Mouse (Mus musculus) intestine, embryonic 16.5 days (tissue): ENCODE measurements at regions not wholly inside any gene's neighbourhood (a gene's known extent, or its start where the extent isn't known, plus 50 kb on each side); places are given as distances from the start of the nearest gene placed in this dataset.

Experiments used
- ATAC-seq: fragments of 200-750 bp; cut with Nextera tagmentation; 2 replicates; pipeline ENCODE4 v1.8.0; 2017; ENCODE audit warnings: moderate TSS enrichment, moderate library complexity
- H3K27ac ChIP-seq: fragments of 300-500 bp; sonication (generic); 2 replicates; pipeline ENCODE4 v1.5.1; 2014; ENCODE audit warnings: mild to moderate bottlenecking, low read length
- H3K27me3 ChIP-seq: fragments of 300-500 bp; sonication (generic); replicated peaks from 2 replicates; pipeline ENCODE4 v1.6.1; 2014; ENCODE audit warnings: low read length, control low read depth, mixed read lengths; ENCODE audit not compliant: control insufficient read depth, insufficient read depth
- H3K36me3 ChIP-seq: fragments of 300-500 bp; sonication (generic); 2 replicates; pipeline ENCODE4 v1.6.1; 2014; ENCODE audit warnings: low read length, control low read depth; ENCODE audit not compliant: control insufficient read depth, insufficient read depth
- H3K4me1 ChIP-seq: fragments of 300-500 bp; sonication (generic); 2 replicates; pipeline ENCODE4 v1.6.1; 2014; ENCODE audit warnings: low read length, control low read depth, mixed read lengths; ENCODE audit not compliant: control insufficient read depth, insufficient read depth
- H3K4me2 ChIP-seq: fragments of 300-500 bp; sonication (generic); 2 replicates; pipeline ENCODE4 v1.6.1; 2014; ENCODE audit warnings: low read depth, low read length, control low read depth
- H3K4me3 ChIP-seq: fragments of 300-500 bp; sonication (generic); 2 replicates; pipeline ENCODE4 v1.5.1; 2014; ENCODE audit warnings: mild to moderate bottlenecking, low read length
- H3K9ac ChIP-seq: fragments of 300-500 bp; sonication (generic); 2 replicates; pipeline ENCODE4 v1.6.1; 2014; ENCODE audit warnings: low read depth, low read length
- H3K9me3 ChIP-seq: fragments of 300-500 bp; sonication (generic); 2 replicates; pipeline ENCODE4 v1.6.1; 2016; ENCODE audit warnings: low read length, control low read depth; ENCODE audit not compliant: control insufficient read depth
- WGBS: fragments of 180-500 bp; shearing (Covaris S2); extraction: QIAGEN DNeasy Blood & Tissue Kit; methylation state at CpG from one replicate; pipeline ENCODE4 v1.1.7; 2014; 5-methylcytosine and 5-hydroxymethylcytosine counted together

DNA sequence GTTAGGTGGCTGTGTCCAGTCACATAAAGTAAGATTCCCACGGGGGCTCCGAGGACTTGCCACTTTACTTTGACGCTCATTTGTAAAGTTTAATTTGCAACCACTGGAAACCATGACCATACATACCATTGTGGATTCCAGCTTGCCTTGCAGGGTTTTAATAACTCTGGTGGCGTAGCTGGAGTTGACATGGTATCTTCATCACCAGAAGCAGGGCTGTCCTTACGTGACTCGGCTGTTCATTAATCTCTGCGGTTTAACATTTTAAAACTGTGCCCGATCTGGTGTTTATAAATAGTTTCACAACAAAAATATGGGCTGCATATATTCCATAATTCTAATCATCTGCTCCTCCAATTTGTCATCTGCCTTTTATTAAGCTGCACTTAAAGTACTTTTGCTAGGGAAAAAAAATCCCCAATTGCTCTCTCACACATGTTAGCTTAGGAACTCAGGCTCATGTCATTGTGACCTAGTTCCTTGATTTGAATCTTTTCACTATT is 159.1 kb downstream of the Ndfip2 start:
- Histone ChIP-seq H3K4me2 (no peak overlapping the region), H3K36me3 (no peaks in the 10 kb centered on the region), H3K27ac (no peak overlapping the region), H3K27me3 (no peaks in the 10 kb centered on the region), H3K9ac (no peak overlapping the region), H3K4me1 (no peaks in the 10 kb centered on the region), H3K9me3 (no peaks in the 10 kb centered on the region), H3K4me3 (no peak overlapping the region)
- ATAC-seq: no peak
- 72% methylated on average over 8 of the region's 8 CpGs for WGBS

DNA sequence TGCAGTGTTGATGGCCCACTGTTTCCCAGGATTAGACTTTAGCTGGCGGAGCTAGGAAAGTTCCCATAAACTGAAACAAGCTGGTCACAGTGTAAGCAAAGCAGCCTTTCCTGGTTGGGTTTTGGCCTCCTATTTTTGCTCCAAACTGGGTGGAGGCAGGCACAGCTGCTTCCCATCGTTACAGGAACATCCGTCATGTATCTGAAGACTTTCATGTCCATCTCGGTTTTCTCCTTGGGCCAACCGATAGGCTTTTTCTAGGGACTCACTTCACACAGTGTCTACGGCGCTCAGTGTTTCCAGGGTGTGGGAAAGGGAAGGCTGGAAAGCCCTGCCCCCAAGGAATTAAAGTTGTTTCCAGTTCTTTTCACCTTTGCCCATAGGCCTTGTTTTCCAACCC is 158.6 kb downstream of the Ndfip2 start:
- no peak for ATAC-seq

DNA sequence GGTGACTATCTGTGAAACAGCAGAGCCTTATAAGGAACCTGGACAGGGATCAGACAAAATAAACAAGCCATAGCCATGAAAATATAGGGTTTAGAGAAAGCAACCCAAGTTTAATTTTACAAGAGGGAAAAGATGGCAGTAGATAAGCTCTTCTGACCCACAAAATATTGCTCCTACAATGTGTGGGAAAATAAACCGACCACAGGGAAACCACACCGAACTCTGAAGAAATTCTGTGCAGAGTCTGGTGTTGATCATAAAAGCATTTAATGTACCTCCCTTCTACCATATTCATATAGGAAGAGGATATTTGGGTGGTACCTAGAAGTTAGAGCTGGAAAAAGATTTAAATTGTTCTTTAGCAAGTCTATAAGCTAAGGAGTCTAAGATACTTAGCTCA is 146.3 kb downstream of the Ndfip2 start:
- no peaks in the 10 kb centered on the region for H3K9me3 ChIP-seq
- ATAC-seq: no peak
- H3K36me3 ChIP-seq: no peaks in the 10 kb centered on the region
- H3K27me3 ChIP-seq: no peaks in the 10 kb centered on the region
- H3K4me2 ChIP-seq: no peak overlapping the region
- H3K27ac ChIP-seq: no peak overlapping the region
- 84% methylated on average over 2 of the region's 2 CpGs for WGBS
- H3K4me1 ChIP-seq: no peaks in the 10 kb centered on the region
- H3K4me3 ChIP-seq: no peak overlapping the region
- H3K9ac ChIP-seq: no peak overlapping the region

More for the DNA sequence above, 158.6 kb downstream of the Ndfip2 start:
- no peaks in the 10 kb centered on the region for H3K4me1 ChIP-seq
- H3K36me3 ChIP-seq: no peaks in the 10 kb centered on the region
- no peak overlapping the region for H3K9ac ChIP-seq
- no peaks in the 10 kb centered on the region for H3K27me3 ChIP-seq
- H3K9me3 ChIP-seq: no peaks in the 10 kb centered on the region
- H3K4me2 ChIP-seq: no peak overlapping the region
- WGBS: 70% methylated on average over 7 of the region's 7 CpGs
- no peak overlapping the region for H3K4me3 ChIP-seq
- H3K27ac ChIP-seq: peak overlapping the region; percentile 23; the same call in 1 of the 2 replicates

DNA sequence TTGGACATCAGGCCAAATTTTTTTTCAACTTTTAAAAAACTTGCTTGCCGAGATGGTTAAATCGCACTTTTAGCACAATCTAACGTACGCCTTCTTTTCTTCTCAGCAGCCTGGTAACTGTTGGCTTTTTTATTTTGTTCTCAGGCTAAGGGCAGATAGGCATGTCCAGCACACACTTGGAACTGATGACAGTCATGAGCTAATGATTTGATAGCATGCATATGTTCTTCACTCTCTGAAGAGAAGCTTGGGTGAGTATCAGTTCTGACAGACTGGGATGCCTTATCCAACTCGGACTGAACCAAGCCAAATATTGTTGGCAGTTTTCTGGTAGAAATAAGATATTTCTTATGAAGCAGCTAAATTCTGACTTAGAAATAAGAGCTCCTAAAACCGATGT is 145.9 kb downstream of the Ndfip2 start:
- no peaks in the 10 kb centered on the region for H3K36me3 ChIP-seq
- no peak overlapping the region for H3K4me2 ChIP-seq
- no peak overlapping the region for H3K9ac ChIP-seq
- no peaks in the 10 kb centered on the region for H3K9me3 ChIP-seq
- H3K27me3 ChIP-seq: no peaks in the 10 kb centered on the region
- H3K4me3 ChIP-seq: no peak overlapping the region
- no peaks in the 10 kb centered on the region for H3K4me1 ChIP-seq
- 84% methylated on average over 6 of the region's 6 CpGs for WGBS
- H3K27ac ChIP-seq: no peak overlapping the region
- no peak for ATAC-seq

DNA sequence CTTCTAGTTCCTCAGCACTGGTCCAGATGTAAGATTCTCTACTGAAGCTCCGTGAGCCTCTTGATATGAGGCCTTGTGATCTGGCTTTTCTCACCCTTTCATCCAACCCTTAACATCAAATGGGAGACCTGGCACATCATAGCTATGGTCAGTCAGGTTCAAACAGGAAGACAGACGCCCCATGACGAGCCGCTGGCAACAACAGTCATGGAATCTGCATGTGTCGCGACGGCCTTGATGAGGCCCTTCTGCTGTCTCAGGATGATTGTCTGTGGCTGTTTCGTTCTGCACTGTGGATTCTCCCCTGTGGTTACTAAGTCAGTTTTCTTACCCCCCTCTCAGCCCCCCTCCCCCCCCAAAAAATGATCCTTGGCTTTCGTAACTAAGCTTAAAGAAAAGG is 144.9 kb downstream of the Ndfip2 start:
- no peak overlapping the region for H3K4me2 ChIP-seq
- H3K4me3 ChIP-seq: no peak overlapping the region
- H3K27ac ChIP-seq: no peak overlapping the region
- no peak overlapping the region for H3K9ac ChIP-seq
- no peaks in the 10 kb centered on the region for H3K27me3 ChIP-seq
- no peaks in the 10 kb centered on the region for H3K36me3 ChIP-seq
- 76% methylated on average over 9 of the region's 9 CpGs for WGBS
- H3K4me1 ChIP-seq: no peaks in the 10 kb centered on the region
- no peak for ATAC-seq
- H3K9me3 ChIP-seq: no peaks in the 10 kb centered on the region

DNA sequence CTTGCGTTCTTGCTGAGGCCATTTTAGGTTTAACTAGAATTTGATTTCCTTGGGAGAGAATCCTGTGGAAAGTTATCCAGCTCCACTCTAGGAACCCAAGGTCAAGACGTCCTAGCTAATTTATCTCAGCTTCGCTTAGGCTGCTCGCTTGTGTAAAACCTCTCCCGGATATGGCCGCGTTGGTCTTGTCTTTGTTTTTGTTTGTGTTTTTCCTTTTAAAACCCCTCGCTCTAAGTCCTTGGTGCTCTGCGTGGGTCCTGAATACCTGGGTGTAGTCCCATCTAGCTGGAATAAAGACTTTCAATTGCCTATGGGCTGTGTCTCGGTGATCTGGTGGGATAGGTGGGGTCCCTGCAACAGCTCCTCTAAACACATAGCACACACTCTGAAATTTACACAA is 144.2 kb downstream of the Ndfip2 start:
- H3K36me3 ChIP-seq: no peaks in the 10 kb centered on the region
- ATAC-seq: no peak
- no peaks in the 10 kb centered on the region for H3K9me3 ChIP-seq
- H3K27me3 ChIP-seq: no peaks in the 10 kb centered on the region
- H3K4me2 ChIP-seq: no peak overlapping the region
- no peak overlapping the region for H3K27ac ChIP-seq
- 96% methylated on average over 10 of the region's 10 CpGs for WGBS
- no peak overlapping the region for H3K4me3 ChIP-seq
- H3K9ac ChIP-seq: no peak overlapping the region
- H3K4me1 ChIP-seq: no peaks in the 10 kb centered on the region

DNA sequence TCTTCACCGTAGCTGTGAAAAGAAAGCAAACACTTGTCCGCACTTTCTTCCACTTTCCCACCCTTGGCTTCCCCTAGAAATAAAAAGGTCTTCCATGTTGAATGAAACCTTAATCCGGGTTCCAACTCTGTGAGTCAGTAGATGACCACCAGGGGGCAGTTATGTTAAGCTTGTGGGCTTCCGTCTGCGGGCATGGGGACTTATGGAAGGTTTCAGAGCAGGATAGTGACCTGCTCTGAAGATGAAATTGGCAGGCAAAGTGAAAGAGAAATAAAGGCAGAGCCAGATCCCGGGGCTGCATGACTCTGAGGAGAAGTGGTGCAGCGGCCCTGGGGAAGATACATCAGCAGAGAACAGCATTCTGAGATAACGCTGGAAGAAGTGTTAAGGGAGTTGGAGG is 139.1 kb downstream of the Ndfip2 start:
- no peaks in the 10 kb centered on the region for H3K36me3 ChIP-seq
- H3K4me1 ChIP-seq: no peaks in the 10 kb centered on the region
- no peaks in the 10 kb centered on the region for H3K27me3 ChIP-seq
- WGBS: 31% methylated on average over 8 of the region's 8 CpGs
- H3K4me3 ChIP-seq: no peak overlapping the region
- H3K9ac ChIP-seq: no peak overlapping the region
- ATAC-seq: peak; percentile 67; the same call in 1 of the 2 replicates
- H3K4me2 ChIP-seq: 0 out of 2 replicates have a peak overlapping the region, but pooled peaks have one; percentile 13
- H3K27ac ChIP-seq: no peak overlapping the region
- no peaks in the 10 kb centered on the region for H3K9me3 ChIP-seq

DNA sequence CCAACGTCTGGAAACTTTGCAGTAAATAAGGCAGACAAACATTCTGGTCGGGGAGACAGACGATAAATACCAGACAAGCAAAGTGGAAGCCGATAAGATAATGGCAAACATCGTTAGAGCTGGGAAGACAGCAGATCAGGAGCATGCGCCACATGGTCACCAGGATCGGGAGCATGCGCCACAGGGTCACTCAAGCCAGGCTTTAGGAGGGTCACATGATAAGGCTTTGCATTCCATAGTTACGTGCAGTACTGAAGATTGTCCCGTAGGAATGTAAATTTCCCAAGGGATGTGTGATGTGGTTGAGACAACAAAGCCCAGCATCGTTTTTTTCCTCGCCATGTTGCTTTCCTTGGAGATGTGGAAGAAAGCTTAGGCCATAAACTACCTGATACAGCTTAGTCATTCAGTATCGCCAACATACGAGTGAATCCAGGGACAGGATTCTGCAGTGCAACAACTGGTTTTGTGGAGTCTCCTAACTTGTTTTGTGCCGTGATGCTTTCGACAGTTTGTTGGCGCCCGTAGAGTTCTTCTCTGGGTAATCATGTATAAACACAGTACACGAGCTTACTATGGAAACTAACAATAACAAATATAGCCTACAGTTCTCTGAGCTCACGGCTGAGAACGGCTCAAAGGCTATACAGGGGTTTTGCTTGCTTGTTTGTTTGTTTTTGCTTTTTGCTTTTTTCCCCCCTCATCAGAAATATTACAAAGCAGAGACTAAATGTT is 133.9 kb downstream of the Ndfip2 start:
- WGBS: 64% methylated on average over 21 of the region's 21 CpGs
- H3K9me3 ChIP-seq: no peaks in the 10 kb centered on the region
- H3K4me1 ChIP-seq: no peaks in the 10 kb centered on the region
- no peak overlapping the region for H3K9ac ChIP-seq
- no peak overlapping the region for H3K4me2 ChIP-seq
- no peak overlapping the region for H3K27ac ChIP-seq
- H3K27me3 ChIP-seq: no peaks in the 10 kb centered on the region
- no peak overlapping the region for H3K4me3 ChIP-seq
- ATAC-seq: no peak
- no peaks in the 10 kb centered on the region for H3K36me3 ChIP-seq

DNA sequence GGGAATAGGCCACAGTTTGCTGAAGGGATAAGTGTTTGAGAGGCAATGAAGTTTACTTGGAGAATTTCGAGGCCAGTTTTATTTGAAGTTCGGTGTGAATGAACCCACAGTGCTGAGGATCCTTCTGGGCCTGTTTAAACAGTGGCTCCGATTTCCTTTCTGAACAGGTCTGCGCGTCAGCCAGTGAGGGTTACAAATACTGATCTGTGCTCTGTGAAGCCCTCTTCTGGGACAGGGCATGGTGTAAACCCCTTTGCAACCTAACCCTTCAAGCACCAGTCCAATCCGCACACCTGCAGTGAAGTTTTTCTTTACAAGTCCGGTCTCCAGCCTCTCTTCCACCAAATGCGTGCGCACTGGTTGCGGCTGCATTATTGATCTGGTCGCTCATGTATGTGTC is 133.1 kb downstream of the Ndfip2 start:
- Histone ChIP-seq H3K4me3 (no peak overlapping the region), H3K9ac (no peak overlapping the region), H3K36me3 (no peaks in the 10 kb centered on the region), H3K4me2 (no peak overlapping the region), H3K9me3 (no peaks in the 10 kb centered on the region), H3K27ac (no peak overlapping the region), H3K27me3 (no peaks in the 10 kb centered on the region), H3K4me1 (no peaks in the 10 kb centered on the region)
- ATAC-seq: no peak
- 81% methylated on average over 11 of the region's 11 CpGs for WGBS

DNA sequence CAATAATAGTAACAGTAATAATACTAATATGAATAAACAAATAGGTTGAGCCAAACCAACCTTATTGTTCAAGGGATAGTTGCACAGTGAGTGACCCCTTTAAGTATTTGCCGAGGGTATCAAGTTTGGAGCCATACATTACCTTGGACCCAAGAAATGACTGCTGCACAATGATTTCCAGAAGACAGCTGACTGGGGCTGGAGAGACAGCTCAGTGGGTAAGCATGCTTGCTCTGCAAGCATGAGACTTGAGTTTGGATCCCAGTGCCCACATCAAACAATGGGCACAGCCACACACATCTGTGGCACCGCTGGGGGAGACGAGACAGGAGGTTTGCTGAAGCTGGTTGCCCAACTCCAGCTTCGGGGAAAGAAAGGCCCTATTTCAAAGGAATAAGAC is 126.7 kb downstream of the Ndfip2 start:
- H3K27ac ChIP-seq: no peak overlapping the region
- no peaks in the 10 kb centered on the region for H3K9me3 ChIP-seq
- no peak overlapping the region for H3K9ac ChIP-seq
- WGBS: 86% methylated on average over 4 of the region's 4 CpGs
- no peaks in the 10 kb centered on the region for H3K27me3 ChIP-seq
- H3K36me3 ChIP-seq: no peaks in the 10 kb centered on the region
- H3K4me1 ChIP-seq: 0 out of 2 replicates have a peak, but pooled peaks cover 3% of the 10 kb centered on the region
- H3K4me2 ChIP-seq: no peak overlapping the region
- no peak for ATAC-seq
- H3K4me3 ChIP-seq: no peak overlapping the region
